Mouse (Mus musculus): Measurements from ENCODE around the gene Myh1. TPM values are rescaled to one million over a fixed set of nuclear protein-coding genes. Genes with fewer than 3 reads are reported as not detected.

Gene Myh1
- polyA plus RNA-seq, 1 experiment from 2014 or later, result 0.10 TPM

GRCm38 (mm10) chr11:67176376-67176775 is 23.5 kb upstream of the Myh1 start:
- Histone ChIP-seq H3K36me3 (replicated peaks) (no peaks in the 10 kb centered on the region), H3K4me2 (no peak overlapping the region), H3K27me3 (replicated peaks) (no peaks in the 10 kb centered on the region), H3K9ac (no peak overlapping the region), H3K9me3 (no peaks in the 10 kb centered on the region), H3K4me1 (no peaks in the 10 kb centered on the region), H3K27ac (no peak overlapping the region), H3K4me3 (no peak overlapping the region)
- no peak for ATAC-seq (replicated peaks)
- 37% methylated on average over 5 of the region's 5 CpGs for WGBS

- Histone ChIP-seq H3K27me3 (replicated peaks) (no peaks in the 10 kb centered on the region), H3K9ac (no peak overlapping the region), H3K4me1 (no peaks in the 10 kb centered on the region), H3K4me3 (no peak overlapping the region), H3K27ac (no peak overlapping the region), H3K9me3 (no peaks in the 10 kb centered on the region), H3K4me2 (no peak overlapping the region), H3K36me3 (replicated peaks) (no peaks in the 10 kb centered on the region)
- ATAC-seq (replicated peaks), result no peak
- 79% methylated on average over 10 of the region's 10 CpGs for WGBS
Measured at GRCm38 (mm10) chr11:67190316-67190715, 9.5 kb upstream of the Myh1 start.

- Histone ChIP-seq H3K4me3 (no peak overlapping the region), H3K9ac (no peak overlapping the region), H3K36me3 (replicated peaks) (no peaks in the 10 kb centered on the region), H3K27me3 (replicated peaks) (no peaks in the 10 kb centered on the region), H3K27ac (no peak overlapping the region), H3K4me2 (no peak overlapping the region), H3K9me3 (no peaks in the 10 kb centered on the region), H3K4me1 (no peaks in the 10 kb centered on the region)
- WGBS, result 86% methylated on average over 2 of the region's 2 CpGs
- no peak for ATAC-seq (replicated peaks)
Measured at GRCm38 (mm10) chr11:67190814-67191213, 9.0 kb upstream of the Myh1 start.

GRCm38 (mm10) chr11:67191496-67191895 is 8.4 kb upstream of the Myh1 start:
- Histone ChIP-seq H3K9ac (no peak overlapping the region), H3K36me3 (replicated peaks) (no peaks in the 10 kb centered on the region), H3K27me3 (replicated peaks) (no peaks in the 10 kb centered on the region), H3K4me2 (no peak overlapping the region), H3K9me3 (no peaks in the 10 kb centered on the region), H3K4me1 (no peaks in the 10 kb centered on the region), H3K27ac (no peak overlapping the region), H3K4me3 (no peak overlapping the region)
- WGBS, result 91% methylated on average over 14 of the region's 14 CpGs
- ATAC-seq (replicated peaks), result no peak

- Histone ChIP-seq H3K4me1 (no peaks in the 10 kb centered on the region), H3K4me2 (no peak overlapping the region), H3K9ac (no peak overlapping the region), H3K36me3 (replicated peaks) (no peaks in the 10 kb centered on the region), H3K27me3 (replicated peaks) (no peaks in the 10 kb centered on the region), H3K4me3 (no peak overlapping the region), H3K27ac (no peak overlapping the region), H3K9me3 (no peaks in the 10 kb centered on the region)
- WGBS, result 45% methylated on average over 1 of the region's 1 CpGs
- ATAC-seq (replicated peaks), result no peak
Measured at GRCm38 (mm10) chr11:67199321-67199720, 531 bp upstream of the Myh1 start.

- no peak for ATAC-seq (replicated peaks)
- no peaks in the 10 kb centered on the region for H3K27me3 ChIP-seq (replicated peaks)
- no peak overlapping the region for H3K9ac ChIP-seq
Measured at GRCm38 (mm10) chr11:67204766-67205165, 4.9 kb downstream of the Myh1 start.

GRCm38 (mm10) chr11:67221803-67222202 is 22.0 kb downstream of the Myh1 start:
- no peak for ATAC-seq (replicated peaks)
- Histone ChIP-seq H3K36me3 (replicated peaks) (no peaks in the 10 kb centered on the region), H3K9me3 (no peaks in the 10 kb centered on the region), H3K27ac (no peak overlapping the region), H3K27me3 (replicated peaks) (no peaks in the 10 kb centered on the region), H3K9ac (no peak overlapping the region), H3K4me1 (no peaks in the 10 kb centered on the region), H3K4me3 (no peak overlapping the region), H3K4me2 (no peak overlapping the region)
- 94% methylated on average over 8 of the region's 8 CpGs for WGBS

More at GRCm38 (mm10) chr11:67204766-67205165, 4.9 kb downstream of the Myh1 start:
- H3K4me2 ChIP-seq, result no peak overlapping the region
- no peak overlapping the region for H3K27ac ChIP-seq
- no peaks in the 10 kb centered on the region for H3K9me3 ChIP-seq
- no peak overlapping the region for H3K4me3 ChIP-seq
- no peaks in the 10 kb centered on the region for H3K4me1 ChIP-seq
- WGBS, result 78% methylated on average over 3 of the region's 3 CpGs
- no peaks in the 10 kb centered on the region for H3K36me3 ChIP-seq (replicated peaks)

- no peaks in the 10 kb centered on the region for H3K9me3 ChIP-seq
- 88% methylated on average over 3 of the region's 3 CpGs for WGBS
- H3K4me2 ChIP-seq, result no peak overlapping the region
Measured at GRCm38 (mm10) chr11:67224466-67224865, 24.6 kb downstream of the Myh1 start.

GRCm38 (mm10) chr11:67228731-67229130 is 28.9 kb downstream of the Myh1 start:
- Histone ChIP-seq H3K36me3 (replicated peaks) (no peaks in the 10 kb centered on the region), H3K4me1 (no peaks in the 10 kb centered on the region), H3K9ac (no peak overlapping the region), H3K27ac (no peak overlapping the region), H3K27me3 (replicated peaks) (no peaks in the 10 kb centered on the region), H3K4me2 (no peak overlapping the region), H3K9me3 (no peaks in the 10 kb centered on the region), H3K4me3 (no peak overlapping the region)
- 88% methylated on average over 3 of the region's 3 CpGs for WGBS
- no peak for ATAC-seq (replicated peaks)

More at GRCm38 (mm10) chr11:67224466-67224865, 24.6 kb downstream of the Myh1 start:
- H3K27me3 ChIP-seq (replicated peaks), result no peaks in the 10 kb centered on the region
- no peaks in the 10 kb centered on the region for H3K36me3 ChIP-seq (replicated peaks)
- H3K4me3 ChIP-seq, result no peak overlapping the region
- no peak for ATAC-seq (replicated peaks)
- H3K9ac ChIP-seq, result no peak overlapping the region
- H3K27ac ChIP-seq, result no peak overlapping the region
- H3K4me1 ChIP-seq, result no peaks in the 10 kb centered on the region

- Histone ChIP-seq H3K4me3 (no peak overlapping the region), H3K4me2 (no peak overlapping the region), H3K27me3 (replicated peaks) (no peaks in the 10 kb centered on the region), H3K4me1 (no peaks in the 10 kb centered on the region), H3K9ac (no peak overlapping the region), H3K27ac (no peak overlapping the region), H3K9me3 (no peaks in the 10 kb centered on the region), H3K36me3 (replicated peaks) (no peaks in the 10 kb centered on the region)
- no peak for ATAC-seq (replicated peaks)
- 90% methylated on average over 5 of the region's 5 CpGs for WGBS
Measured at GRCm38 (mm10) chr11:67229166-67229565, 29.3 kb downstream of the Myh1 start.

- no peak overlapping the region for H3K4me2 ChIP-seq
- H3K9me3 ChIP-seq, result no peaks in the 10 kb centered on the region
- H3K4me3 ChIP-seq, result no peak overlapping the region
- H3K36me3 ChIP-seq (replicated peaks), result no peaks in the 10 kb centered on the region
- 88% methylated on average over 2 of the region's 2 CpGs for WGBS
- H3K27me3 ChIP-seq (replicated peaks), result no peaks in the 10 kb centered on the region
- H3K9ac ChIP-seq, result no peak overlapping the region
- H3K27ac ChIP-seq, result no peak overlapping the region
- no peaks in the 10 kb centered on the region for H3K4me1 ChIP-seq
- no peak for ATAC-seq (replicated peaks)
Measured at GRCm38 (mm10) chr11:67229946-67230345, 30.1 kb downstream of the Myh1 start.

- Histone ChIP-seq H3K4me2 (no peak overlapping the region), H3K4me1 (no peaks in the 10 kb centered on the region), H3K27ac (no peak overlapping the region), H3K27me3 (replicated peaks) (no peaks in the 10 kb centered on the region), H3K9ac (no peak overlapping the region), H3K4me3 (no peak overlapping the region), H3K36me3 (replicated peaks) (no peaks in the 10 kb centered on the region), H3K9me3 (no peaks in the 10 kb centered on the region)
- WGBS, result 72% methylated on average over 5 of the region's 5 CpGs
- no peak for ATAC-seq (replicated peaks)
Measured at GRCm38 (mm10) chr11:67235639-67236358, 35.9 kb downstream of the Myh1 start.

- Histone ChIP-seq H3K9ac (no peak overlapping the region), H3K4me3 (no peak overlapping the region), H3K27me3 (replicated peaks) (no peaks in the 10 kb centered on the region), H3K4me2 (no peak overlapping the region), H3K27ac (no peak overlapping the region), H3K9me3 (no peaks in the 10 kb centered on the region), H3K4me1 (no peaks in the 10 kb centered on the region), H3K36me3 (replicated peaks) (no peaks in the 10 kb centered on the region)
- WGBS, result 88% methylated on average over 9 of the region's 9 CpGs
- no peak for ATAC-seq (replicated peaks)
Measured at GRCm38 (mm10) chr11:67236799-67237198, 36.9 kb downstream of the Myh1 start.

Data from midbrain, embryonic 15.5 days (tissue).